Mouse (Mus musculus) heart, postnatal 4 days (tissue): ENCODE results near the gene Marcks. TPM values are rescaled to one million over a fixed set of nuclear protein-coding genes. Genes with fewer than 3 reads are reported as not detected.

Experiments
- DNase-seq: peaks from one replicate; pipeline ENCODE4 v3.0.0; 2021
- total RNA-seq, 2 experiments: library from RNA; stranded (reverse); gene quantifications; 2 replicates each; pipeline ENCODE4 v1.2.3; 2021

The Marcks gene
- total RNA-seq: 100 to 1,000 TPM; 142 to 146 TPM

GRCm38 (mm10) chr10:37138778-37139442 is at the start of gene Marcks:
Gene Marcks, minus strand, starts transcription at chr10:37138920.
- peak; percentile 90 for DNase-seq

- no peak for DNase-seq
Measured at GRCm38 (mm10) chr10:37177071-37177470, 38.4 kb upstream of the Marcks start.

DNA sequence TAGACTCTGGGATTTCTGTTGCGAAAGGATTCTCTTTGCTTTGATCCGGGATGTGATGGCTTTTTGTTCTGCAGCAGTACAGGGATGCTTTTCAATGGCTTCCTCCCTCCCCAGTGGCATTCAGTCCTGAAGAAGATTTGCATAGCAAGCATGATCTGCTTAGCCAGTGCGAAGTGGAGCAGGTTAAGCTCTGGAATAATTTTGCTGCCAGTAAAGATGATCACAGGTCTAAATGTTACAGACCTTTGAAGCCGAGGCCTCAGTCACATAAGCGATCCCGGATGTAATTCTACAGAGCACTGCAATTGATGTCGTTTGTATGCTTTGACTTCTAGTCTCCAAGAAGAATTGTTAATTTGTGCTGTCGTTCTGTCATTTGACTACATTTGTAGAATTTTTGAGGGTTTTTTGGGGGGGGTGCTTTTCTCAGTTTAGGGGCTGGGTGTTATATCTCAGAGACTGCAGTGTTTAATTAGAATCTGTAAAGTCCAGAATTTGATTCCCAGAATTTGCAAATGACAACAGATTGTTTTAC is 33.8 kb upstream of the Marcks start:
- DNase-seq: no peak

GRCm38 (mm10) chr10:37171711-37172415 is 33.1 kb upstream of the Marcks start:
- DNase-seq: no peak

DNA sequence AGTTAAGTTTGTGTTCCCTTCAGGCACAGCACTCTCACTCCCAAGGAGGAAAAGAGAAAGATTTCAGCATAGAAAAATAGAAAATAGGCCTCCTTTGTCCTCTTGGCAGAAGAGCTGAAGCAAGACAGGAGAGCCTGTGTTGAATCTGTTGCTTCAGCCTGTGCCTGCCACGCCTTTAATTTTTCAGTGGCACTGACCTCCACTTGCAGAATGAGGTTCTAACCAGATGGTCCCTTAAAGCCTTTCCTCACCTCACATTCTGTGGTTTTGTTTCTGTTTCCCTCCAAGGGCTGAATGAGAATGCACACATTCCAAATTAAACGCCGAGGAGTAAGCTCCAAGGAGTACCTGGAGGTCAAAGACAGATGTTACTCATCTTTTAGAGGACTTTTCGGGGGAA is 32.2 kb upstream of the Marcks start:
- DNase-seq: no peak

DNA sequence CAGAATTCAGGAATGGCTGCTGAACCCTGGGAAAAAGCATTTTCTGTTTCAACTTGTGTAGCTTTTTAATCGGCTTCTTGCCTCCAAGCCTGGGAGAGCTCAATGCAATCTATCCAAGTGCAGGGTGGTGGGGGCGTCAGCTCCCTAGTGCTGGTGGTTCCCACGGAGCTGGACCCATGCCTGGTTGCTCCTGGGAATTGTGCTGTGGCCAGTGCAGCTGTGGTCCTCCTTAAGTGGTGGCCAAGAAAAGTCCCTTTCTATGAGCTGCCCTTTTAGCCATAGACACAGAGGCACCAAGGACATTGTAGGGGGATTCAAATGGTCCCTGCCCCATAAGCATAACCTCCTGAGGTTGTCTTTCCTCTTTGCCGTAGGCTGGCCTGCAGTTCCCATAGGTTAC is 31.7 kb upstream of the Marcks start:
- peak; percentile 69 for DNase-seq

DNA sequence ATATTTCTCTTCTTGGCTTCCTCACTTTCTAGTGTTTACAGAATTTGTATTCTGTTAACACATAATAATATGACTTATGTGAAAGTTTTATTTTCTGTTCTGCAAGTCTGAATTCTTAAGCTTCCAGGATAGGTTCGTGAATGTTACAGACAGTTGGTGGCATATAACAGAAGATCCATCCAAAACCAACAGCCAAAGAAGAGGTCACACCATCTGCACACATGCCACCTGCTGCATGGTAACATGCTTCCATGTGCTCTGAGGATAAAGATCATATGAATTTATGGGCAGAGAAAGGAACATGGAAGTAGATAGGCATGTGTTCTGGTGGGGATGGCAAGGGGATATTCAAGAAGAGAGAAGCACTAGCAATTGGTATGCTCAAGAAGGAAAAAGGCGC is 28.8 kb upstream of the Marcks start:
- DNase-seq: no peak

DNA sequence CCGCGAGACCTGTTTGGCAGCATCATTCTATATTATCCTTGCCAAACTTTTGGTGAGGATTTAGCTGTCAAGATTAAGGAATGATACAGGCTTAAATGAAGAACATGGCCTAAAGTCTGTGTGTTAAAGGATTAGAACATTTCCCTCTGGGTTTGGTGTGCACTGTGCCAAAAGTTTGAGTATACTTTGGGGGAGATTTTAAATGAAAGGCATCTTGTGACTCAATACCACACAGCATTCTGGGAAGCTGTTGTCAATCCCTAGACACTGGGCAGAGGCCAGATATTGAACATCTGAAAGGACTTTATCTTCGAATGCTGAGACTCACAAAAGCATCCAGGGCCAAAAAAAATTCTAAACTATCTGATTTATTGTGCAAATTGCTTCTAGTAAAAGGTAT is 21.0 kb upstream of the Marcks start:
- DNase-seq: no peak

DNA sequence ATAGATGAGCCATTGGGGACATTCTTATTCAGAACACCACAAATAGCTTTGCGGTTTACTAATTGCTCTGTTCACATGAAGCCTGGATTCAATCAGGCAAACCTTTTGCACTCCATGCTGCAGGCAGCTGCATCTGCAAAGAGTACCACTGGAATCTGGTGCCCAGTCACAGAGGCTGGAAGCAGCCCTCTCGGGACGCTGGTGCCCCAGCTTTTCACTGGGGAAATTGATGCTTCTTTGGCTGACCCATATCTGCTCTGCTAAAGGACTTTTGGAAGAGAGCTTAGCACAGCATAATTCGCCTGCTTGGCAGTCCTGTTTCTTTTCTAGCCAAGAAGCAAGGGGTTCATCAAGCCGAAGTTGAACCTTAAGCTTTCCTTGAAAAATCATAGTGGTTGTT is 18.4 kb upstream of the Marcks start:
- DNase-seq: no peak

GRCm38 (mm10) chr10:37155131-37155530 is 16.4 kb upstream of the Marcks start:
- no peak for DNase-seq

DNA sequence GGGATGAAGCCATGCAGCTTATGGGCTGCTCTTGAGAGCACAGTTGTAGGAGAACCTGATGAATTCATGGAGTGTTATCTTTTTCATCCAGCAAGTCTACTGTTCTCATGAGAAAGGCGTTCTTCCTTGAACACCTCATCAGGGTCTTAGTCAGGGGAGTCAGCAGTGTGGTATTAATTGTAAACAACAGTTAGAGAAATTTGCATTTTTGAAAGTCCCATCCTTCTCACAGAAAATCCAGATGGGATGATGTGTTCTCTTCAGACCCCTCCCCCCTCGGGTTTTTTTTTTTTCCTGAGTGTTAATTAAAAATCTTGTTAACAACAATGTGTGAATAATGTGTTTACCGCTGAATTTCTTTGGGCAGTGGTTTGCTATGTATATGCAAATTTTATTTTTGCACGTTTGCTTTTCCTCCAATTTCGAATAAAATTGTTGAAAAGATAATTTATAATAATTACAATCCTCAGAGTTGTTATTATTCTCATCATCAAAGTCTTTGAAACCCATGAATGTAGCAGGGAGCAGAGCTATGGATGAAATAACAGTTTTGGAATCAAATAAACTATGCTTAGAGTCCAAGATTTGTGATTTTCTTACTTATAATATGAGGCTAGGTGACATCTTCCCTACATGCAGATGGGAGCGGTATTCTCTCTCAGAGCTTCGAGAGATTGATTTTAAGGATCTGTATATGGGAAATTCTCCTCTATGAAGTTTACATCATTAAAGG is 13.0 kb upstream of the Marcks start:
- DNase-seq: no peak

DNA sequence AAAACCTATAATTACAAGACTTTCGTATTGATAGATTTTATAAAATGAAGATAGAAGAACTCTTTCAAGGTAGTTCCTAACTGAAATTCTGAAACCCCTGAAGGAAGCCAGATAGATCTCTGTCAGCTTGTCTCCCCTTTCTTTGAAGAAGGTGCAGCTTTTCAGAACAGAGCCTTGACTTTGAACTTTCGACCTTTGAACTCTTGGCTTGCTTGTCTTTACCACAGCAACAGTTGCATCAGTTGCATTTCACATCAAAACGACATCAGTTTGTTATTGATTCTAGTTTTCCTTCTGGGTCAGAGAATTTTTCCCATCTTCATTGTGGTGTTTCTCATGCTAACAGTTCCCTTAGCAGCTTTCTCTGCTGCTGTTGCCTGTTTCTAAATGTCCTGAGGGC is 9.3 kb upstream of the Marcks start:
- no peak for DNase-seq

DNA sequence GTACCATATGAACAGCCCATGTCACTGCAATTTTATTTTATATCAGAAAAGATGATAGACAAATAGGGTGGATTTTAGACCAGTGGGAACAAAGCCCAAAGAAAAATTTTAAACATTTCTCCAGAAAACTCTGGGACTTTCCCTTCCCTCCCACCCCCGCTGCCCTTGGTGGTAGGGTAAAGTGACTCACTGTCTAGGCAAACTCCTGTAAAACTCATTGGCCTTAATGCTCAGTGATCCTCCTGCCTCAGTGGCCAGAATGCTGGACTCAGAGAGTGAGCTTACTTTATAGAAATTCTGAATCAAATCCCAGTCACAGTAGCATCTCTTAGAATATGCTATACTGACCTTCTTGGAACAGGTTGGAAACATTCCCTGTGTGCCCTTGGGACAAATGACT is 6.7 kb upstream of the Marcks start:
- no peak for DNase-seq

GRCm38 (mm10) chr10:37141621-37142020 is 2.9 kb upstream of the Marcks start:
- no peak for DNase-seq

- peak; percentile 89 for DNase-seq
Measured at GRCm38 (mm10) chr10:37140736-37141451, 2.2 kb upstream of the Marcks start.

- DNase-seq: no peak
Measured at GRCm38 (mm10) chr10:37140166-37140735, 1.5 kb upstream of the Marcks start.

- peak; percentile 36 for DNase-seq
Measured at GRCm38 (mm10) chr10:37139443-37140165, 884 bp upstream of the Marcks start.

DNA sequence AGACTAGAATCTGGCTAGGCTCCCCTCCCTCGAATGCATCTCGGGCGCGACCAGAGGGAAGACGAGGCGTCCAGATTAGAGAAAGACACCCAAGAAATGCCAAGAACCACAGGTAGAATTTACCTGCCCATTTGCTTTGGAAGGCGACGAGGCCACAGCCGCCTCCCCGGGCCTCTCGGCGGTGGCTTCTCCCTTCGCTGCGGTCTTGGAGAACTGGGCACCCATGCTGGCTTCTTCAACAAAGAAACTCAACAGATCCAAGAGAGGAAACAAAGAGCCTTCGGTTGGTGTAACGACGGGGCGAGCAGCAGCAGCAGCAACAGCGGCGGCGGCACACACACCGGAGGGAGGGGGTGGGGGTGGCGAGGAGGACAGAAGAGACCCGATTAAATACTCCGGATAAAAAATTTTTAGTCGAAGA is 399 bp downstream of the Marcks start:
- peak; percentile 35 for DNase-seq

DNA sequence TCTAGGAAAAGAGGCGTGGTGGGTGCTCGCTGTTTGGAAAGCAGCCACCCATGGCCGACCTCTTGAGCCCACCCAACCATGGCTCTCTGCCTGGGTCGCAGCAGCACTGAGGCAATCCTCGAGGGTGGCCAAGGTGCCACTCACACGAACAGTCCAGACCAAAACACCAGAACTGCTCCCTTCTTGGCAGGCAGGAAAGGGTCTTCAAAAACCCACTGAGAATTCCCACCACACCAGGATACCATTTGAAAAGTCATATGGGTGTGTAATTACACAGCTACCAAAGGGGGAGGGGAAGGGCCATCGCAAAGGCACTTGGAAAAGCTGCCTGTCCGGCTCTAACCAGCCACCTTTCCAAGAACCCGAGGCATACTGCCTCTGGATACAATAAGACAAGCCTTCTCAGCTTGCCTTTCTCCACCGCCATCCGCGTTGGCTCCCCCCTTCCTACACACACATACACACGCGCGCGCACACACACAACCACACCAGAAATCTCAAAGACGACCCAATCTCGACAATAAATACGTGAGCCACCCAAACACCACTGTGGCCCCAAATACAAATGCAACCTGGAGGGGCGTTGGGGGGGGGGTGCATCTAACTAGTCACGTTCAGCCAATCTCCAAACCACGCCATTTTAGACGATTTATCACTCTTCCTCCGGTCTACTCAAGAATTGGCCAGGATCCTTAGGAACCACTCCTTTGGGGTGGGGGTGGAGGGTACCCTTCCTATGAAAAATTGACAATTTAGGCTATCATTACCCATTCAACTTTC is 999 bp downstream of the Marcks start:
- peak; percentile 57 for DNase-seq

GRCm38 (mm10) chr10:37136981-37137518 is 1.7 kb downstream of the Marcks start:
- DNase-seq: peak; percentile 97
